Mouse (Mus musculus): Measurements from ENCODE around the gene Aldh2. TPM values are rescaled to one million over a fixed set of nuclear protein-coding genes. Genes with fewer than 3 reads are reported as not detected.
A peak's percentile ranks its signal among the peaks of the same experiment; 100 is the strongest.

Aldh2 gene
- total RNA-seq, 2 experiments from 2014 or later = 217 to 283 TPM

DNA sequence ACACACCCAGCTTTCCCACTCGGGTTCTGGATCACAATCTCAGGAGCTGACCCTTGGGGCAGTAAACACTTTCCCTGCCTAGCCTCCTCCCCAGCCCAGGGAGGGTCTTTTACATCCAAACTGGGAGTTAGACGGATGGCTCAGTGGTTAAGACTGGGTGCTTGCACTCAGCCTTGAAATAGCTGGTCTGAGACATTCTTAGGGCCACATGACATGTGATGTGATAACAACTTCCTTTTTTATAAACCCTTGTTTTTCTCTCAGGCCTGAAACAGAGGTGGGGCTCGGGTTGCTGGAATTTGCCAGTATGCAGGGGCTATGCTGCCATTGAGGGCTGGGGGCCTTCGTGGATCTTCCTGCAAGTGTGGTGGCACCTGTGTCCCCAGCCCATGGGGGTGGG lies 3.7 kb upstream of the Aldh2 start:
- no peak for ATAC-seq (replicated peaks; ENCODE audit: poor library complexity, severe bottlenecking)

- ATAC-seq (replicated peaks; ENCODE audit: poor library complexity, severe bottlenecking) = no peak
Measured at GRCm38 (mm10) chr5:121596226-121596625, 2.6 kb upstream of the Aldh2 start.

DNA sequence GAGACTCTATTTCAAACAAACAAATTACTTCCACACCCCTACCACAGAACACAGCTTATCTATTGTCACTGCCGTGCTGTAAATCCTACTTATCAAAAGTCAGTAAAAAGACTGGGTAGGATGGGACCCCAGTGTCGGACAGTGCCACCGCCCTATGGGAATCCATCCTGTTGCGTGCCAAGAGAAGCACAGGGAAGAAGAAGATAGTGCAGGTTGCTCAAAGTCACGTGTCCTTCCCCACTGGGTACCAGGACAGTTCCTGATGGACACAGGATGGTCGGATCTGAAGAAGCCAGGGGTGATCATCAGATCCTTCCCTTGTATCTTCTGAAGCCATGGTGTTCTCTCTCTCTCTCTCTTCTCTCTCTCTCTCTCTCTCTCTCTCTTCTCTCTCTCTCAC lies 2.1 kb upstream of the Aldh2 start:
- ATAC-seq (replicated peaks; ENCODE audit: poor library complexity, severe bottlenecking) = no peak

DNA sequence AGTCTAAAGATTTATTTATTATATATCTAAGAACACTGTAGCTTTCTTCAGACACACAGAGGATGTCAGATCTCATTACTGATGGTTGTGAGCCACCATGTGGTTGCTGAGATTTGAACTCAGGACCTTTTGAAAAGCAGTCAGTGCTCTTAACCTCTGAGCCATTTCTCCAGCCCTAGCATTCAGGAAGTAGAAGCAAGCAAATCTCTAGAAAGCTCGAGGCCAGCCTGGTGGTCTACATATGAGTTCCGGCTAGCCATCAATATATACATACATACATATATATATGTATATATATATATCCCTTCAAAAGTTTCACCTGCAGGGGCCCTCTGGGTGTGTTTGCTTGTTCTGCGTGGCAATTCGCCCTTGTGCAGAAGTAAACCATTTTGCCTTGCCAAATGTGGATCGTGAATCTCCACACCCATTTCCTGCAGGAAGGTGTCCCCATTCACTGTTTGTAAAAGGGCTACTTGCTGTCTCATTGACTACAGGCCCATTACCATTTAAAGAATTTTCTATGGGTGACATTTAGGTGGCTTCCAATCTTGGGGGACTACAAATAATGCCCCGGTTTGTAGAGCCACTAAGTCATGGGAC lies 1.2 kb upstream of the Aldh2 start:
- no peak for ATAC-seq (replicated peaks; ENCODE audit: poor library complexity, severe bottlenecking)

DNA sequence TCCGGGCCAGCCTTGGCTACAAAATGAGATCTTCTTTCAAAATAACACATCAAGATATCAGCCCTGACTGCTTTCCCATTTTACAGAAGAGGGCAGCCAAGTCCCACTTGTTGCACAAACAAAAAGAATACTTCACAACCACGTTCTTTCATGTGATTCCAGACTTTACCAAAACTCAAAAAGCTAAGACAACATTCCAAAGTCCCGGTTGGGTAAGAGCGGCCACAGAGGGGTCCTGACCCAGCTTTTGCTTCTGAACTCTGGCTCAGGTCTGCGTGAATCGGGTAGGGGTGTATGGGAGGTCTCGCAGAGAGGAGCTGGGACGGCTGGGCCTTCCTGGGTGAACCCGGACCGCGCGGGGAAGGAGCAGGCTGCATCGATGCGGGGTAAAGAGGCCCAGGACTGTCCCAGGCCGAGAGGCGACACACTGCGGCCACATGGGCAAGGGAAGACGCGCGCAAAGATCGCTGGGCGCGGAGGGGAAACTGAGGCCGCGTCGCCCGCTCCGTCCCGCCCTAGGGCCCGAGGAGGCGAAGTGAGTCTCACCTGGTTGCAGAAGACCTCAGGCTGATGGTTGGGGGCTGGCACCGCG lies 712 bp downstream of the Aldh2 start:
- ATAC-seq (replicated peaks; ENCODE audit: poor library complexity, severe bottlenecking) = no peak

- ATAC-seq (replicated peaks; ENCODE audit: poor library complexity, severe bottlenecking) = no peak
Measured at GRCm38 (mm10) chr5:121592064-121592815, 1.4 kb downstream of the Aldh2 start.

GRCm38 (mm10) chr5:121591417-121592063 lies 2.1 kb downstream of the Aldh2 start:
- no peak for ATAC-seq (replicated peaks; ENCODE audit: poor library complexity, severe bottlenecking)

- ATAC-seq (replicated peaks; ENCODE audit: poor library complexity, severe bottlenecking) = no peak
Measured at GRCm38 (mm10) chr5:121589928-121590327, 3.7 kb downstream of the Aldh2 start.

GRCm38 (mm10) chr5:121586400-121587039 lies 7.1 kb downstream of the Aldh2 start:
- peak; percentile 58 for ATAC-seq (replicated peaks; ENCODE audit: poor library complexity, severe bottlenecking)

GRCm38 (mm10) chr5:121585699-121586098 lies 7.9 kb downstream of the Aldh2 start:
- ATAC-seq (replicated peaks; ENCODE audit: poor library complexity, severe bottlenecking) = no peak

- no peak for ATAC-seq (replicated peaks; ENCODE audit: poor library complexity, severe bottlenecking)
Measured at GRCm38 (mm10) chr5:121585005-121585404, 8.6 kb downstream of the Aldh2 start.

DNA sequence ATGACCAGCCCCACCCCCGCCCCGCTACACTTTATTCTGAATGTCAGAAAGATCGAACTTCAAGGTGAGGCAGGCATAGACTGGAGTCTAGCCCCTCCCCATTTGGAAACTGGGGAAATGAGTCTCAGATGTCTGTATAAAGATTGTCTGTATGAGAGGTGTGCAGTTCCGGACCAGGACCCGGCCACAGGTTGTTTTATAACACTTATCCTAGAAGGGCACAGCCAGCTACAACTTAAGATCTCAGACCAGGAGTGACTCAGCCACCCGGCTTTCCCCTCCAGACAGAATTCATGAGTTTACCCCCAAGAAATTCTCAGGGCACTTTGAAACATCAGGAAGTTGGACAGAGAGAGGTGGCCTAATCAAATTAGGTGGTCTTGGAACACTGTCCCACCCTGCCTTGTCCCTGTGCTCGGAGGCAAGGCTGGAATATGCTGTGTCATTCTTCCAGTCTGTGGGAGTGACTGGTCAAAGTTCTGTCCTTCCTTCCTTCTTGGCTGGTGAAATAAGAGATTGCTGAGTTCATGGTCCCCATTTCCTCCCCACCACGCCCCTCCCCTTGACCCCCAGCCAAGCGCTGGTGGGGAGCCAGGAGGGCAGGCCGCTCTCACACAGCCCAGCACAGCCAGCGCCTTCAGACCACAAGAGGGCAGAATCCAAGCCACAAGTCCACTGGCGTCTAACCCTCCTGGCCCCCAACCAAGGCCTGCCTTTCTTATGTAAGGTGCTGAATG lies 9.7 kb downstream of the Aldh2 start:
- peak; percentile 91 for ATAC-seq (replicated peaks; ENCODE audit: poor library complexity, severe bottlenecking)

GRCm38 (mm10) chr5:121581945-121582344 lies 11.7 kb downstream of the Aldh2 start:
- ATAC-seq (replicated peaks; ENCODE audit: poor library complexity, severe bottlenecking) = no peak

DNA sequence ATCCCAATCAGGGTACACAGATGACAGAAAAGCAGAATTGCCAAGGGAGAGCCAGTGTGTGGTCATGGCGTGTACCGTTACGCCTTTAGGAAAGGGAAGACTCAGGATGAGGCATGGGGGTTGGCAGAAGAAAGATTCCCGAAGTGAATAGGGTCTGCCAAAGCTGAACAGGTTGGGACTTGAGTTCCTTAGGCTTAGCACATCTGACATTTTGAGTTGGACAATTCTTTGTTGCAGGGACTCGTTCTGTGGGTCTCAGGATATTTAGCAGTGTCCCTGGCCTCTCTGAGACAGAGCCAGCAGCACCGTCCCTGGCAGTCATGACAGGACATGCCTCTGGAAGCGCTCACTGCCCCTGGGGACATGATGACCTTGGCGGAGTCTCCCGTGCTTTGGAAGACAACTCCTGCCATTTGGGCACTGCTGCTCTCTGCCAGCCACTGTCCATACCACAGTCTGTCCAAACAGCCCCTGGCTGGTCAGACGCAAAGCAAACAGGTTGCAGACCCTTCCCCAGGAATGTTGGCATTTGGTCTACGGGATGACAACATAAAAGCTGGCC lies 16.6 kb downstream of the Aldh2 start:
- ATAC-seq (replicated peaks; ENCODE audit: poor library complexity, severe bottlenecking) = no peak

DNA sequence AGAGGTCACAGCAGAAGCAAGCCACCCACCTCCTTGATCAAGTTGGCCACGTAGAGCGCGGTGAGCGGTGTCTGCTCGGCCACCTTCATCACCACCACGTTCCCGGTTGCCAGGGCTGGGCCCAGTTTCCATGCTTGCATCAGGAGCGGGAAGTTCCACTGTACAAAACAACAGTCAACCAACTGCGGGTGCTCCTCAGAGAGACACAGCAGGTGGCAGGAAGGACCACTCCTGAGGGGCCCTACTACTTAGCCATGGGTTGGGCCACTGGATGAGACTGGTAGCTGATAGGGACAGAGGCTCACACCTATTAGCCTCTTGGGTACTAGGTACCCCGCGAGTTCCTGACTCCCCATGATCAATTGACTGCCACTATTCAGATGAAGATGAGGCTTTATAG lies 17.8 kb downstream of the Aldh2 start:
- no peak for ATAC-seq (replicated peaks; ENCODE audit: poor library complexity, severe bottlenecking)

- ATAC-seq (replicated peaks; ENCODE audit: poor library complexity, severe bottlenecking) = no peak
Measured at GRCm38 (mm10) chr5:121574145-121574544, 19.5 kb downstream of the Aldh2 start.

GRCm38 (mm10) chr5:121570787-121571186 lies 22.8 kb downstream of the Aldh2 start:
- no peak for ATAC-seq (replicated peaks; ENCODE audit: poor library complexity, severe bottlenecking)

GRCm38 (mm10) chr5:121569881-121570420 lies 23.7 kb downstream of the Aldh2 start:
- ATAC-seq (replicated peaks; ENCODE audit: poor library complexity, severe bottlenecking) = no peak

DNA sequence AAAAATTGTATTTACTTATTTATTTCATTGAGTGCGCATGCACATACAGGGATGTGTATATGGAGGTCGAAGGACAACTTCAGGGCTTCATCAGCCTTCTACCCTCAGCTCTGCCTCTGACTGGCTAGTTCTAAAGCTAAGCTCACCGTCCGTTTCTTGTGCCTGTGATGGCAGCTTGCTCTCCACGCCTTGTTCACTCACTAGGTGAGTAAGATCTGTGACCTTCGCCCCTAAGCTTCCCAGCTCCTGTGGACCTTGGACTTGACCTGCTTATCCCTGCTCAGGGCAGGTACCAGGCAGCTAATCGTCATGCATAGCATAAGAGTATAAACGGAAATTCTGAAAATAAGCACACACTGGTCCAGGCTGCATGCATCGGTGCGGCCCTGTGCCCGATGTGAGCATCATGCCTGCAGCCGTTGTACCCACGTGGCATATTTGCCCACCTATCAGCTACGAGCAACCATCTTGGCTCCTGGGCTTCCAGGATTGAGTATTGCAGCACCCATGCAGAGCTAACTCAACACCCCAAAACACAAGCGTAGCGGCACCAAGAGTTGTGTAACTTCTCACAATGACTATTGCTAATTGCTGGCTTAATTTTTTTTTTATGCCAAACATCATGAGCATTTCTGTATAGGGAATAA lies 27.5 kb downstream of the Aldh2 start:
- ATAC-seq (replicated peaks; ENCODE audit: poor library complexity, severe bottlenecking) = no peak
